Mouse (Mus musculus) layer of hippocampus, postnatal 14 days (tissue): ENCODE results near the gene Trim11. TPM values are rescaled to one million over a fixed set of nuclear protein-coding genes. Genes with fewer than 3 reads are reported as not detected.
A peak's percentile ranks its signal among the peaks of the same experiment; 100 is the strongest.

Experiments
- DNase-seq, 2 experiments: peaks; one replicate each; pipeline ENCODE4 v3.0.0; 2021 to 2022; ENCODE audit warnings: low spot score in 2 of 2, mixed read lengths in 1 of 2
- total RNA-seq, 2 experiments: library from RNA; stranded (reverse); gene quantifications; 2 replicates each; pipeline ENCODE4 v1.2.3; 2021

The Trim11 gene
- total RNA-seq, 2 experiments from 2014 or later = 25.5 to 27.9 TPM

- DNase-seq = no peak
Measured at GRCm38 (mm10) chr11:58955143-58955867, 22.6 kb upstream of the Trim11 start.

DNA sequence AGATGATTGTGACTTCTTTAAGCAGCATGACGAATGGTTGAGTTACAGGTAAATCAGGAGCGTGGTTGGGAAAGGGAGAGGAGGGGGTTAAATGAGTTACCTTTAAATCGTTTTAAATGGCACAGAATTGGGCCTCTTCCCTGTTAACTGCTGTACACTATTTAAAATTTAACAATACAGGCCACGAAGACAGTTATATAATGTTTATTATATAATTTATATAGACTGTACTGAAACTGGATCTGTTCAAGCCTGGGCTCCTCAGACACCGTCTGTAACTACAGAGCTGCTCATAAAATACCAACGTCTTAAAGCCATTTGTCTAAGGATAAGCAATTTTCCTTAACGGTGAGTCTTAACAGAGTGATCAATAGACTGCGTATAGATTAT, 22.0 kb upstream of the Trim11 start:
- no peak for DNase-seq

DNA sequence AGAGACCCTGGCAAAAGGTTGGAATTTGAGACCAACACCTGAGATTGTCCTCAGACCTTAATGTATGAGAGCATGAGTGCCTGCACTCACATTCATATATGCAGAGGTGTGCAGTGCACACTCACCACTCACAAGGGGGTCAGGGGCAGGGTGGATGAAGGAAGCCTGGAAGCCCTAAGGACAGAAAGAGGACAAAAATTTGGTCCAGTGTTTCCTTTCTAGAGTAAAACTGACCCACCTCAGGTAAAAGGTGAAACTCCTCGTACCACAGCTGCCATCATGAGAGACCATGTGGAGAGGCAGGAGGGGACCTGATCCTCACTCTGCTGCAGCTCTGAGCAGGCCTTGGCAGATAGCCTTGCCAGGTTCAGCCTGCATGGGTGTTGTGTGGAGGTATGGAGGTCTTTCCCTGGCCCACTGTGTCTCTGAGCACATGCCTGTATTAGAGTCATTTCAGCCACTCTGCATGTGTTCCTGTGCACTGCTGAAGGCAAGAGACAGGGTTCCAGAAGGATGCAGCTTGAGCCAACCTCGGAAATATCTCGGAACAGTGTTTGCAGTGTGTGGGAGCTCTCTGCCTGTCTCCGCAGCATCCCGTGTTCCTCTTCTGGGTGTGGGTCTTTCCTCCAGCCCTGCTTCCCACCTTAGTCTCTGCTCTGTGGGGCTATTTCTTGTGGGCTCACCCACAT, 20.5 kb upstream of the Trim11 start:
- no peak for DNase-seq

DNA sequence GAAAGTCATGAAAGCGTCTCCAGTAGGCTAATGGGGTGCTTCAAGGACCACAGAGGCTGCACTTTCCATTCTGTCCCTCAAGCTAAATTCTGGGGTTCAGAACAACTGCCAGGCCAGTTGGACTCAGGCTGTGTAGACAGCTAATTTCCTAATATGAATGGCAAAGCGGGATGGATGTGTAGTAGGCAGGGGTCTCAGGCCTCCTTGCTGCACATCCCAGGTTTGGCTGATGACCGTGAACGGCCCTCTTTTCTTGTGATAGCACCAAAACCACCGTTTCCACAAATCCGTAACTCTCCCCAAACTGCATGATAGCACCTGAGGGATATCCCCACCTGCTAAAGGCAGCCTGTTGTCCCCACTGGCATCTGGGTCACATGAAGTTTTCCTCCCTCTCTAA, 19.4 kb upstream of the Trim11 start:
- no peak for DNase-seq

DNA sequence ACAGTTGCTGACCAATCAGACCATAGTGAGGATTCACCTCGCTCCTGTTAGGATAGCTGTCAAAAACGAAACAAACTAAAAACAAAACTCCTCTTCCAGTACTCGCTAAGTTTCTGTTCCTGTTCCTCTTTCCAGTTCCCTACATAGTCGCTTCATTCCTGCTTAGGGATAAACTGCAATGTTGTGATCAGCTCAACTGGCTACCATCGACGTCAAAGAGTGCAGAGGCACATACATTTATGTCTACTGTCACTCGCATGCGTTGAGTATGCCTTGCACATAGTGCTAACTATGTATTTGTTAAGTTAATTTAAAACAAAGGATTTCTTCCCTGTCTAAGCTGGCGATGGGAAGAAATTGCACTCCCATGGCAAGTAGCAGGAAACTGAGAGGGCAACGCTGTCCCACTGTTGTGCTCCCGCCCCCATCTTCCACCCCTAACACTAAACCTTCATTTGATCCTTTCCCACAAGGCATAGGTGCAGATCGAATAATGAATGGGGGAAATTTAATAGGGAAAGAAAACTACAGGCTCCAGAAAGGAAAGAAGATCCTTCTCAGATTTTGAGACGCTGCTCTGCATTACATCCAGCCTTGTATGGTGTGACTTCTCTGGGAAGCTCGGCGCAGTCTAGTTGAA, 18.6 kb upstream of the Trim11 start:
- DNase-seq = no peak

DNA sequence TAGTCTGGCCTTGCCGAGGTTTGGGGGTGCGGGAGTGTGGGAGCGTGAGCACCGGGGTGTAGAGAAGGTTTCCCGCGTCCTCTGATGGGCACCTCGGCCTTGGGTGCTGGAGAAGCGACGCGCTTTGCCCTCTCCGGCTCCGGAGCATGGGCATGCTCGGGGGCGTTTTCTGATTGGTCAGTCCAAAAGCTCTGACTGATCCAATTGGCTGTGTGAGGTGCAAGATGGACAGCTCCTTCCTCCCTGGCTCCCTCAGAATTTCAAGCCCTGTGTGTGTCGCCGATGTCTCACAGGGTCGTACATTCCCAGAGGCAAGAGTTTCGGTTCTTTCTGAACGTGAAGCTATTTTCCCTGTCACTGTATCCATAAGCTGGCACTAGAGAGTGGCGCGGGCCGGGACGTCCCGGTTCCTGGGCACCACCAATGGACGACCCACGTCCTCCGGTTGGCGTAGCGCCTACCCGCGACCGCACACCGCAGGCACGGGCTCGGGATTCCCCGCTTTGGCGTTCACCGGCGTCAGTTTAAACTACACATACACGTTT, 17.9 kb upstream of the Trim11 start:
- DNase-seq = peak; percentile 77 to 80

GRCm38 (mm10) chr11:58961364-58962177, 16.3 kb upstream of the Trim11 start:
- no peak for DNase-seq

DNA sequence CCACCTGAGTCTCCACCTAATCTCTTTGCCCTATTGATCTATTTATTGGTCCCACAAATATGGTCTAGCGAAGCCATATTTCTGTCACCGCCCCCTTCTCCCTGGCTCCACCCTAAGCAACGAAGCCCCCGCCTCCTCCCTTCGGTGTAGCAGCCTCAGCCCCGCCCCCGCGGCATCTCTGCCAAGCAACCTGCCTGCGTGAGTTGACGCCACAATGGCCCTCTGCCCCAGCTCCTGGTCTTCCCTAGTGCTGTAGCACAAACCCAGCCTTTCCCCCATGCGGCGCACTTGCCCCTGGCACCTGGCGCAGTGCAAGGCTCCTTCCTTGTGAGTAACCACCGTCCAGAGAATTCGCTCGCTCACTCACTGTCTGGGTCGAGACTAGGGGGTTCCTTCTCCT, 14.3 kb upstream of the Trim11 start:
- DNase-seq = no peak

- DNase-seq = no peak
Measured at GRCm38 (mm10) chr11:58964216-58964615, 13.7 kb upstream of the Trim11 start.

GRCm38 (mm10) chr11:58965001-58965760, 12.7 kb upstream of the Trim11 start:
- no peak for DNase-seq

DNA sequence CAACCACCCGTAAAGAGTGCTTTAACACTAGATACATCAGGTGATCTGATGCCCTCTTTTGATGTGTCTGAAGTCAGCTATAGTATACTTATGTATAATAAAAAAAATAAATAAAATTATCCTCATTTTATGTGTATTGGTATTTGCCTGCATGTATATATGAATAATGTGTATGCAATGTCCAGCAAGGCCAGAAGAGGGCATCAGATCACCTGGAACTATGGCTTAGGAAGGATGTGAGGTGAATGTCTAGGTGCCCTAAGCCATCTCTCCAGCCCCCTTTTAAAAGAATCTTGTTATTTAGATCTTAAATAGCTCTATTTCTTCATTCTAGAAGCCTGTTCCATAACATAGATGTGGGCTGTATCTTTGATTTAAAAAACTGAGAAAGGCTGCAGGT, 10.5 kb upstream of the Trim11 start:
- DNase-seq = no peak

DNA sequence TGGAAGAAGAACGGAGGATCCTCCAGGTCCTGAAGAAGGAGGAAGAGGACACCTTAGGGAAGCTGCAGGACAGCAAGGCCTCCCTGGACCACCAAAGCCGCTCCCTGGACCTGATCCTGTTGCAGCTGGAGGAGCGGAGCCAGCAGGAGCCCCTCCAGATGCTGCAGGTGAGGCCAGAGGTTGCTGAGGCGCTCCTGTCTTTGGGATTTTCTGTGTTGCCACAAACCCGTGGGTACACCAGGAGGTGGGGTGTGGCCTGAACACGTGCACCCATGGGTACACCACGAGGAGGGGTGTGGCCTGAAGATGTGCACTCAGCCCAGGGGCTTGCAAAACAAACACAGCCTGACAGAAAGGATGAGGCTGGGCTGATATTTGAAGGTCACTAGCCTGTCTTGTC, 9.3 kb upstream of the Trim11 start:
- DNase-seq = no peak

DNA sequence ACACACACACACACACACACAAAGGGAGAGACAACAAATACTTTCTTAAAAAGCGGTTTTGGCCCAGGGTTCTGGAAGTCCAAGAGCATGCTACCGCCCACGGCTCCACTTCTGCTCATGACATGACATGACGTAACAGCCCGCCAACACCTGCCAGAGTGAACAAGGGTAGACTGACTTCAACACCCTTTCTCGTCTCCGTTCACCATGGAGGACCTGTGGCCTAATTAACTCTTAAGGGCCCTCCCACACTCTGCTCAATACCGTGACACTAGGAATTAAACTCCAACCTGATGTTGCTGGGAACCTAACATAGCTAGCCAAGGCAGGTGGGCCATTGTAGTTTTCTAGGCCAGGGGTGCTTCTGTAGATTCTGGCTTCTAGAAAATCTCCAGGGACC, 8.9 kb upstream of the Trim11 start:
- DNase-seq = no peak

DNA sequence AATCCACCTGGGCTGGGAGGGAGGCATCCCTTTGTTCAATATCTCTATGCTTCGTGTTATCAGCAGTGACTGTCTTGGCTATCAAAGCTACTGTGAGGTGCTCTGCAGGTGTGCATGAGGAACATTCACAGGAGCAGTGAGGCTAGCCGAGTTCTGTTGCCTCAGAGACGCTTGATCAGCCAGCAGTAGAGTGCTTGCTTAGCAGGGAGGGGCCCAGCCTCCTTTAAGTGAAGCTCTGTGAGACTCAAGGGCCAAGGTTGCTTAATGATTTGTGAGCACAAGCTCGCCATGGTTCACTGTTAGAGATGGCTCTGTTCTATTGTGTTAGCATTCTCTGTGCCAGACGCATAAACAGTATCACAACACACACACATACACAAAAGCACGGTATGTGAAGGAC, 8.2 kb upstream of the Trim11 start:
- no peak for DNase-seq

GRCm38 (mm10) chr11:58970831-58971530, 6.9 kb upstream of the Trim11 start:
- no peak for DNase-seq

DNA sequence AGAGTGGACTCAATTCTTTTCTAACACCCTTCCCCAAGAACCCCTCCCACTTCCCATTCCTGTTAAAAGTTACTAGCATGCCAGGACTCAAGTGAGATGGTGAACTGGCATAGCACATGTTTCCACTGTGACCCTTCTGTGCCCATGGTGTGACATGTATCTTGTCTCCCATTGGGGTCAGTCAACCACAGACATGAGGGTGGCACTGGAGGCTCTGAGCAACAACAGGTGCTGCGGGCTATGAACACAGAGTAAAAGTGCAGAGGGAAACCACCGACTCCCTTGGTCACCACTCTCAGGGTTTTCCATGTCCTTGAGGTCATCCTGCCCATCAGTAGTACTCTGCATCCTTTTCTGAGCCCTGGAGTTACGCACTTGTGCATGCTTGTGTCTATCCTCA, 6.1 kb upstream of the Trim11 start:
- no peak for DNase-seq

DNA sequence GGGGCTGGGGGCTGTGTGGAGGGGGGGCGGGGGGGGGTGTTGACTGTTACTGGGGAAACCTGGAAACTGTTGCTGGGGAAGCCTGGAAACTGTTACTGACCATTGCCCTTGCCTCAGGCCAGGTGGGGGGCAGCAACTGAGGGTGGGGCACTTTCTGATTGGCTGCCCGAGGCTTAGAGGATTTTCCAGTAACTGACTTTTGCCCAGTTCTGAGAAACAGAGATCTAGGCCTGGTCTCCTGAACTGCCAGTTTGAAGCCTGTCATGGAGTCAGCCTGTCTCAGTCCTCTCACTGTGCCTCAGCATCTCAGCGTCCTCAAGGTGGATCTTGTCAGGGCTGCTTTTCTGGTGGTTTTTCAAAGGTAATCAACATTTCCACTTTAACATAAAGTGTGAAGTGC, 3.5 kb upstream of the Trim11 start:
- no peak for DNase-seq

DNA sequence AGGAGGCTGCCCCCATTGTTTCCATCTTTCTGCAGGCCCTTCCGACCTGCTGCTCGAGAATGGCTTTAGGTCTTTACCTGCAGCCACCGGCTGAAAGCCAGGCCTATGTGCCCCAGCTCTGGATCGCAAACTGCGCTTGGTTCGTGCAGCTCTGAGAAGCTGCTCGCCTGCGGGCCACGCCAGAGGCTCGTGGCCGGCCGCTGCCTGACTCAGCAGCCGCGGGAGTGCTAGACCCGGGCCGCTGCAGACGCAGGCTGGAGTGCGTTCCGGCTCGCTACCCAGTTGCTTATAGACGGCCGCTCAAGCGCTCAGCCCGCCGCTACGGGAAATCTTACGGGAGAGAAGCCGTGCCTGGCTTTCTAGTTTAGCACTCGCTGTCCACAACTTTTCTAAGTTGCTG, 743 bp upstream of the Trim11 start:
- no peak for DNase-seq

DNA sequence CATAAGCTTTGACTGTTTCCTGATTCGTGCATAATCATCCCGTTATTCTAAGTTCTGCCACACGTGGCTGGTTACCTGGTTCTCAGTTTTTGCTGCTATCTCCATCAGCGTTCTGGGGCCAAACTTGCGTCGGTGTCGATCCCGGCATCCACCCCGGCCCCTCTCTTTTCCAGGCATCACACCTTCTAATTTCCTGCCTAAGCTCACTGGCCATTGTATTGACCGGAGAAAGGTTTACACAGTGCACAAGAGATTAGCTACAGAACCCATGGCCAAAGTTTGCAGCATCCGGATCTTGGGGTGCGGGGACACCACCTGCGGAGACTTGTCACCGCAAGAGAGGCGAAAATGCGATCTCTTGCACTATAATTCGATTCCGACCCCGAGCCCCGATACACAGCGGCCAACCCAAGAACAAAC, 276 bp upstream of the Trim11 start:
- no peak for DNase-seq

DNA sequence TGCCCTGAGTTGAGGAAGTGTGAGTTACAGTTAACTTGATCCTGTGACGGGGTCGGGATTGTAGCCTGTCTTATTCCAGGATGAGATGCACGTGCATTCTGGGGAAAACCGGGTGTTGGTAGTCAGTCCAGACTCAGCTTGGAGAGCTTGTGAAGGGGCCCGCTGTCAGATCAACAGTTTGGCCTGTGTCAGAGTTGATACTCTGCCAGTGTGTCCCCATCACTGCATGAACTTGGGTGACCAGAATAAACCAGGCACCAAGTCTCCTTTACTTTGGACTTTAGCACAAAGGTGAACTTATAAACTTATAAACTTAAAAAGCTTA, 775 bp downstream of the Trim11 start:
- no peak for DNase-seq
